Mouse (Mus musculus) stomach, embryonic 15.5 days (tissue): ENCODE measurements around the gene Catsperg1. TPM values are rescaled to one million over a fixed set of nuclear protein-coding genes. Genes with fewer than 3 reads are reported as not detected.

Experiments used
- ATAC-seq: fragments of 200-750 bp; cut with Nextera tagmentation; 2 replicates; pipeline ENCODE4 v1.8.0; 2017; ENCODE audit warnings: low read depth, moderate number of reproducible peaks, moderate TSS enrichment; ENCODE audit not compliant: insufficient read depth, low FRiP score
- H3K27ac ChIP-seq: fragments of 300-500 bp; sonication (generic); 2 replicates; pipeline ENCODE4 v1.5.1; 2015; ENCODE audit warnings: mild to moderate bottlenecking, inconsistent platforms
- H3K27me3 ChIP-seq: fragments of 300-500 bp; sonication (generic); replicated peaks from 2 replicates; pipeline ENCODE4 v1.6.1; 2015; ENCODE audit warnings: inconsistent platforms
- H3K36me3 ChIP-seq: fragments of 300-500 bp; sonication (generic); 2 replicates; pipeline ENCODE4 v1.6.1; 2015; ENCODE audit warnings: inconsistent platforms
- H3K4me1 ChIP-seq: fragments of 300-500 bp; sonication (generic); 2 replicates; pipeline ENCODE4 v1.6.1; 2015; ENCODE audit warnings: inconsistent platforms
- H3K4me2 ChIP-seq: fragments of 300-500 bp; sonication (generic); 2 replicates; pipeline ENCODE4 v1.6.1; 2015; ENCODE audit warnings: mild to moderate bottlenecking, inconsistent platforms
- H3K4me3 ChIP-seq: fragments of 300-500 bp; sonication (generic); replicated peaks from 2 replicates; pipeline ENCODE4 v1.5.1; 2015; ENCODE audit warnings: inconsistent platforms
- H3K9ac ChIP-seq: fragments of 300-500 bp; sonication (generic); 2 replicates; pipeline ENCODE4 v1.6.1; 2015; ENCODE audit warnings: inconsistent platforms
- H3K9me3 ChIP-seq: fragments of 300-500 bp; sonication (generic); 2 replicates; pipeline ENCODE4 v1.6.1; 2016; ENCODE audit warnings: inconsistent platforms
- WGBS: fragments of 180-500 bp; shearing (Covaris S2); methylation state at CpG from one replicate; pipeline ENCODE4 v1.1.7; 2015; 5-methylcytosine and 5-hydroxymethylcytosine counted together
- polyA plus RNA-seq: library from polyadenylated mRNA; unstranded; fragments of >200 nt; fragmentation: Nextera tagmentation; extraction: Ambion mirVana; gene quantifications from 2 replicates; pipeline ENCODE4 v1.2.1, GENCODE M21; 2015

The Catsperg1 gene
- polyA plus RNA-seq, 1 experiment from 2014 or later, result 0.60 TPM

DNA sequence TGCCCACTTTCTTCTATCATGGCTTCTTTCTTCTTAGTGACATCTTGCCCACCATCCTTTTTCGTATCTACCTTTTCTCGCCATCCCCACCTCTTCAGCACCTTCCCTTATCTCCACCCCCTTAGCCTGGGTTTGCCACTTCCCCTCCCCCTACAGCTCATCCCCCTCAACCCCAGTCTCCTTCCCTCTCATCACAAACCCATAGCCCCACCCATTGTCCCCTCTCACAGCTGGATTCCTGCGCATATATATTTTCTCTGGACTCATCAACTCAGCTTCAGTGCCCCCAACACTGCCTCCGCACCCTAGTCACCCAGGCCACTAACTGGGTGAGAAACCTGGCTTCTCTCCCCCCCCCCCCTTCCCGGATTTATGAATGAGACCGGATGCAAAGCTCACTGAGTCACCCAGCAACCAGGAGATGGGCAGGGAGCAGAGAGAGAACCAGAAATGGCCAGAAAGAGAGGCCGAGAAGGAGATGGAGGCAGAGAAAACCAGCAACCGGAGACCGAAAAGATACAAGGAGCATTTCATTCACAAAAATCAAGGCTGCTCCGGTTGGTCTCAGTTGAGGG lies 45.6 kb downstream of the Catsperg1 start:
- peaks cover 29% of the 10 kb centered on the region for H3K27me3 ChIP-seq
- no peaks in the 10 kb centered on the region for H3K9me3 ChIP-seq
- H3K27ac ChIP-seq, result no peak overlapping the region
- 12% methylated on average over 10 of the region's 10 CpGs for WGBS
- ATAC-seq, result no peak
- H3K4me3 ChIP-seq, result peak overlapping the region; percentile 62
- H3K4me1 ChIP-seq, result peaks cover 24% of the 10 kb centered on the region
- no peak overlapping the region for H3K9ac ChIP-seq
- H3K36me3 ChIP-seq, result 0 out of 2 replicates have a peak, but pooled peaks cover 3% of the 10 kb centered on the region
- H3K4me2 ChIP-seq, result peak overlapping the region; percentile 81

DNA sequence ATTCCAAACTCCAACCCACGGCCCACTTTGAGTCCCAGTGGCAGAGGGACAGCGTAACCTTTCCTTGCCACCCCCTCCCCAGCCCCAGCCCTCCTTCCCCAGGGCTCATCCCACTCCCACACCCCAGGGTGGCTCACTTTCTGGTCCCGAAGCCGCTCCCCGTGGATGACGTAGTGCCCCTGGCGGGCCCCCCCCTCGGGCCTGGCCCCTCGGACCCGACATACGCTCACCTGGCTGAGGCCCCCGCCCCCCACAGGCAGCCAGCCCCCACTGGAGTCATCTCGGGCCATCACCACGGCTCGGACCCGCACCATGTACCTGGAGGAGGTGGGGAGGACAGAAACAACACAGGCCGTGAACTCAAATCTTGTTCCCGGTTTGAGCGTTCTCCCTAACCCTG lies 46.2 kb downstream of the Catsperg1 start:
- Histone ChIP-seq H3K4me3 (no peak overlapping the region), H3K27ac (no peak overlapping the region), H3K4me2 (no peak overlapping the region), H3K9ac (no peak overlapping the region), H3K4me1 (peaks cover 24% of the 10 kb centered on the region), H3K9me3 (no peaks in the 10 kb centered on the region), H3K27me3 (peaks cover 24% of the 10 kb centered on the region), H3K36me3 (0 out of 2 replicates have a peak, but pooled peaks cover under 1% of the 10 kb centered on the region)
- WGBS, result 27% methylated on average over 18 of the region's 19 CpGs
- ATAC-seq, result no peak

DNA sequence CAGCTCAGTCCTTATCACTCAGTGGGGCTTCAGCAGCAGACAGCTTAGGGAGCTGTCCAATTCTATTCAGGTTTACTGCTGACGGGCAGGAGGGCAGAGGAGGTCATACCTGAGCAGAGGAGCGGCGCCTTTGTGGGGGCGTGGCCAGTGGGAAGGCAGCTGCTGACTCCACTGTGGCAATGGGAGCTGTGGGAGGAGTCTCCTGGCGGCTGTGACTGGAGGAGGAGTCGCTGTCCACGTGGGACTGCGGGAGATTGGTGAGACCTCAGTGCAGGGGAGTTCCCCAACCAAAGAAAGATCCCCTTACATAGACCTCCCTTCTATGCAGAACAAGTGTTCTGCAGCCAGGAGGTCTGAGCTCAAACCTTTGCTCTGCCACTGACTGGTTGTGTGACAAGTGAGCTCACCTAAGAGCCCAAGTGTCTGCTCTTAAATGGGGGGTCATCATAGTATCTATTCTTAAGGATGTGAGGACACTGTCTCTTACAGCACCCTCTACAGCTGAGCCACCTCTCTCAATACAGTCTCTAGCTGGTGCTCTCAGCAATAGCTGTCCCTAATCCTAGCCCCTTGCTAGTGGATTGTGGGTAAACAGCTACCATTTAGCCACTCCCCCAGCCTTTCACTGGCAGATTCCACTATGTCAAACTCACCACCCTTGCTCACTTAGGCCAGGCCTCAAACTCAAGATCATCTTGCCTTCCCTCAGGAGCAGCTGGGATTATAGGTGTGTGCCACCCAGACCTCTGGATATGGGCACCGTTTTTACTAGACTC lies 50.9 kb downstream of the Catsperg1 start:
- H3K4me1 ChIP-seq, result 0 out of 2 replicates have a peak, but pooled peaks cover 3% of the 10 kb centered on the region
- no peak overlapping the region for H3K27ac ChIP-seq
- no peaks in the 10 kb centered on the region for H3K36me3 ChIP-seq
- H3K4me2 ChIP-seq, result peak overlapping the region; percentile 9; the same call in 1 of the 2 replicates
- no peak overlapping the region for H3K9ac ChIP-seq
- no peak overlapping the region for H3K4me3 ChIP-seq
- no peaks in the 10 kb centered on the region for H3K9me3 ChIP-seq
- WGBS, result 21% methylated on average over 9 of the region's 9 CpGs
- 0 out of 2 replicates have a peak, but pooled peaks cover 11% of the 10 kb centered on the region for H3K27me3 ChIP-seq
- ATAC-seq, result peak; percentile 76

DNA sequence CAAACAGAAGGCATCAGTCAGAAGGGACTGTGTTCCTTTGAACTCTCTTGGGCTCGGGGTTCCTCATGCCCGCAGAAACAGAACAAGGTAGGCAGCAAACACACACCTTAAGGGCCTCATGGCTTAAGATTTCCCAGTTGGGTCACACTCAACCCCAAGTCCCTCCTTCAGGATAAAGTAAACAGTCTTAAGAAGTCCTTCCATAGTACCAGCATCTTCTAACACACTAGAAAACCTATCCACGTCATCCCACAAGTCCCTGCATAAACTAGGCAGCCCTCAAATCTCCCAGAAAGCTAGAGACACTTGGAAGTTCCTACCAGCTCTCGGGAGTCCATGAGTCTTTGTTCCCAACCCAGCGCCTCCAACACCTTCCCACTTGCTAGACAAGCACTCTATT lies 51.5 kb downstream of the Catsperg1 start:
- Histone ChIP-seq H3K4me3 (no peak overlapping the region), H3K9me3 (no peaks in the 10 kb centered on the region), H3K4me2 (peak overlapping the region; percentile 9; the same call in 1 of the 2 replicates), H3K27me3 (0 out of 2 replicates have a peak, but pooled peaks cover 7% of the 10 kb centered on the region), H3K9ac (no peak overlapping the region), H3K4me1 (0 out of 2 replicates have a peak, but pooled peaks cover 3% of the 10 kb centered on the region), H3K36me3 (no peaks in the 10 kb centered on the region), H3K27ac (no peak overlapping the region)
- ATAC-seq, result no peak
- 65% methylated on average over 5 of the region's 5 CpGs for WGBS

DNA sequence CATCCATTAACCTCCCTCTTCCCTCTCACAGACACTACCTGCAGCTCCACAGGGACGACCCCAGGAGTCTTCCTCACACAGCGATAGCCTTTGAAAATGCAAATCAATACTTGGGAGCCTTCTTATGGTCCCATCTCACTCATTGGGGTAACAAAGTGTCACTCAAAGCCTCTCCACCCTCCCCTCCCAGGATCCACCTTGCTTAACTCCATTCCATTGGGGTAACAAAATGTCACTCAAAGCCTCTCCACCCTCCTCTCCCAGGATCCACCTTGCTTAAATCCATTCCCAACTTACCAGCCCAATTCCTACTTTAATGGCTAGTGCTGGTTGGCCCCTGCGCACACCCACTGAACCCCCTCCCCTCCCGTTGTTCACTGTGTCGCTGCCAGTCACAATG lies 55.6 kb downstream of the Catsperg1 start:
- ATAC-seq, result no peak
- H3K4me3 ChIP-seq, result no peak overlapping the region
- H3K27me3 ChIP-seq, result 0 out of 2 replicates have a peak, but pooled peaks cover 7% of the 10 kb centered on the region
- H3K4me1 ChIP-seq, result peaks cover 9% of the 10 kb centered on the region; the same call in 1 of the 2 replicates
- no peaks in the 10 kb centered on the region for H3K9me3 ChIP-seq
- no peak overlapping the region for H3K4me2 ChIP-seq
- 3% methylated on average over 5 of the region's 5 CpGs for WGBS
- H3K9ac ChIP-seq, result no peak overlapping the region
- H3K36me3 ChIP-seq, result no peaks in the 10 kb centered on the region; the same call in 1 of the 2 replicates
- no peak overlapping the region for H3K27ac ChIP-seq

DNA sequence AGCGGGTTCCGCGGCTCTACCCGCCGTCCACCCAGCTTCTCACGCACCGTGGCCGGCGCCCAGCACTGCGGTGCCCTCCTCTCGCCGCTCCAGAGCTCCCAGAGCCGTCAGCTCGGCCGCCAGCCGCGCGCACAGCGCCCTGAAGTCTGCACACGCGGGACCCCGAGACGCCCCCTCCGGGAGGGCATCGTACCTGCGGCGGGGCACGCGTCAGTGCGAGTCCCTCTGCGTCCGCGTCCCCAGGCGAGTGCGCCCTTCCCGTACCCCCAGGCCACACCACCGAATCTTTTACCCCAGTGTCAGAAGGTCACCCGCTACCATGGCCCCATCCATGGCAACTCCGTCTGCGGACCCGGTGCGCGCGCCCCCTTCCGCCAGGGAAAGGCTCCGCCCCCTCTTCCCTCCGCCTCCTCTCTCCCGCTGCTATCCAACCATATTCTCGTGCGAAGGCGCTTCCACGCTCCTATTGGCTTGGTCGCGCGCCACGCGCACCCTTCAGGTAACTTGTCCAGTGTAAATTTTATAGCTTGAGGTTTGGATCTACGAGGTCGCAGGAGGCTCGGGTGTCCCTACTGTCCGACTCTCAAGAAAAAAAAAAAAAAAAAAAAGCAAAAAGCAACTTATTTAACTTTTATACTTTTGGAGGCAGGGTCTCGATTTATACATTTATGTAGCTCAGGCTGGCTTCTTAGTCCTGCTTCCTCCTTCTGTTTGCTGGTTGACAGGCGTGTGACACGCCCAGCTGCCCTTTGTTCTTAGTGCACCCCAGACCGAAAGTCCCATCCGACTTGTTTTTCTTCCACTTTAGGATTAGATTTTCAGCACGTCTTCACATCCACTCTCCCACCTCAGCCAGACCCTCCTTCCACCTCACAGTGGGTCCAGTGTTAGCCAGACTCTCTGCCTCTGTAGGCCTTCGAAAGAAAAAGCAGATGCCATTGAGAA lies 57.7 kb downstream of the Catsperg1 start, which contains the start of gene Fam98c:
Gene Fam98c (minus strand): TSS at position 397 of the 945 bp plus-strand sequence.
- Histone ChIP-seq H3K9ac (peak within 1 kb of the TSS; percentile 51), H3K27me3 (0 out of 2 replicates have a peak, but pooled peaks cover 7% of the 10 kb centered on the region), H3K27ac (peak within 1 kb of the TSS; percentile 91), H3K4me2 (peak within 1 kb of the TSS; percentile 87), H3K36me3 (no peaks in the 10 kb centered on the region; the same call in 1 of the 2 replicates), H3K4me1 (peaks cover 6% of the 10 kb centered on the region; the same call in 1 of the 2 replicates), H3K4me3 (peak within 1 kb of the TSS; percentile 69), H3K9me3 (no peaks in the 10 kb centered on the region)
- 3% methylated on average over 68 of the region's 68 CpGs for WGBS
- ATAC-seq, result peak; percentile 72

DNA sequence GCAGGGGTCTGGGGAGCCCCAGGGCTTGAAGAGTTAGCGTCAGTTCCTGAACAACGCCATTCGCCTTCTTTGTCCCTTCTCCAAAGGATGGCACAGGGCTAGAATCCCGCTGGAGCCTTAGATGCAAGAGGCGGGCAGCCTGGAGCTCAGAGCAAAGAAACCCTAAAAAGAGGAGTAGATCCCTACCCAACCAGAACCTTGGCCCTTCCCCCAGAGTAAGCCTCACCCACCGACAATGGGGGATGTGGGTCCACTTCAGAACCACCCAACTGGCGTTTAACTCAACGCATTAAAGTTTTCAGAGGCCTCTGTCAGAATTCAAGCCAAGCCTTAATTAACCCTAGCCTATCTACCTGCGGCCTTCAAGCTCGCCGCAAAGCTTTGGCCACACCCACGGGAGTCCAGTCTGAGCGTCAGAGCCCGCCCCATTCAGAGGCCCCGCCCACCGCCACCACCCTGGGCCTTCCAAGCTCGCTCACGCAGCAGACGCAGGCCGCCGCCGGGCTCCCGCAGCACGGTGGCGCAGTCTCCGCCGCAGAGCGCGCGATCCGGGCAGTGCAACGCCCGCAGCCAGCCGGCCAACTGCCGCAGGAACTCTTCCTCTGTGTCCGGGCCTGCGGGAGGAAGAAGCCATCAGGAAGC lies 58.5 kb downstream of the Catsperg1 start:
- H3K36me3 ChIP-seq, result no peaks in the 10 kb centered on the region; the same call in 1 of the 2 replicates
- 7% methylated on average over 37 of the region's 37 CpGs for WGBS

DNA sequence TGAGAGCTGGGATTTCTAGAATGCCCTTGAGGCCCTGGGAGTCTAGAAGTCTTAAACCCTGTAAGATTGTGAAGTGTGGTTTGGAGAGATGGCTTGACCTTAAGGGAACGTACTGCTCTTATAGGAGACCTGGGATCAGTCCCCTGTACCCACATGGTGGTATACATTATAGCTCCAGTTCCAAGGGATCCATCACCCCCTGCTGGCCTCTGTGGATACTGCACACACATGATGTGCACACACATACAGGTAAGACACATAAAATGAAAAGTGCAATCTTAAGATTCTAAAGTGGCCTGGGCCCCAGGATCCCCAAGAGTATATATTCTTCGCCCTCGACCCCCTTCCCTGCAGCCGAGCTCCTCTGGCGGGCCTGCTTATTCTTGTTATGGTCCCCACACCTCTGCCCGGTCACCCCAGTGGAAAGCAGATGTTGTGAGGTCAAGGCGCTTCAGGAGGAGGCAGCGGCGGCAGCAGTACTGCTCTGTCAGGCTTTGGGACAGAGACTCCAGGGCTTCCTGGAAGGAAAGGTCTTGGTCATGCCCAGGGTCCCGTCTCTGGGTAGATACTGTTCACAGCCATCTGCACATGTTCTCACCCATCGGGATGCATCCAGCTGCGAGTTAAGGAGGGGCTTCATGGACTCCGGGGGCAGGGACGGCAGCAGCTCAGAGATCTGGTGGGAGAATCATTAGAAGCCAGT lies 59.7 kb downstream of the Catsperg1 start:
- H3K9me3 ChIP-seq, result no peaks in the 10 kb centered on the region
- ATAC-seq, result no peak
- H3K27me3 ChIP-seq, result 0 out of 2 replicates have a peak, but pooled peaks cover 7% of the 10 kb centered on the region
- no peaks in the 10 kb centered on the region; the same call in 1 of the 2 replicates for H3K36me3 ChIP-seq
- no peak overlapping the region for H3K4me3 ChIP-seq
- 93% methylated on average over 14 of the region's 14 CpGs for WGBS
- no peak overlapping the region for H3K9ac ChIP-seq
- H3K4me2 ChIP-seq, result no peak overlapping the region
- peaks cover 6% of the 10 kb centered on the region; the same call in 1 of the 2 replicates for H3K4me1 ChIP-seq
- H3K27ac ChIP-seq, result no peak overlapping the region

More for the DNA sequence above, 58.5 kb downstream of the Catsperg1 start:
- H3K4me3 ChIP-seq, result peak overlapping the region; percentile 69
- peak overlapping the region; percentile 91 for H3K27ac ChIP-seq
- H3K9ac ChIP-seq, result peak overlapping the region; percentile 51
- no peaks in the 10 kb centered on the region for H3K9me3 ChIP-seq
- H3K27me3 ChIP-seq, result 0 out of 2 replicates have a peak, but pooled peaks cover 7% of the 10 kb centered on the region
- peak overlapping the region; percentile 87 for H3K4me2 ChIP-seq
- peaks cover 6% of the 10 kb centered on the region; the same call in 1 of the 2 replicates for H3K4me1 ChIP-seq
- peak; percentile 81 for ATAC-seq

DNA sequence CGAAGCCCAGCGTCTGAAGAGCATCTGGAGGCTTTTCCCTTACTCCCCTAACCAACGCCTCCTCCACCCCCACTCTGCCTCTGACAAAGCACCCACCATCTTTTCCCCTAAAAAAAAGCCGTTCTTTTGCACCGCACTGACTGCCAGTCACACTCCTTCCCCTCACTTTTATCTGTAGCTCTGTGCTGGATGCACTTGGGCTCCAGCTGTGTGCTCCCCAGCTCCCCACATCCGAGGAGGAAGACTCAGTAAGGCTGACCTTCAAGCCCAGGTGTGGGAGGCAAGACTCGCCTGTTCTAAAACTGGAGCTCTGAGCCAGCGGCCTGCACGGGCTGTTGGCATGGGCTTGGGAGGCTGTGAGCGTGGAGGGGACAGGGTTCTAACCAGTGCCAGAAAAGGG lies 62.3 kb downstream of the Catsperg1 start:
- H3K4me1 ChIP-seq, result peaks cover 5% of the 10 kb centered on the region; the same call in 1 of the 2 replicates
- ATAC-seq, result no peak
- H3K4me2 ChIP-seq, result no peak overlapping the region
- no peak overlapping the region for H3K9ac ChIP-seq
- H3K4me3 ChIP-seq, result no peak overlapping the region
- no peaks in the 10 kb centered on the region for H3K9me3 ChIP-seq
- no peak overlapping the region for H3K27ac ChIP-seq
- 59% methylated on average over 10 of the region's 10 CpGs for WGBS
- H3K27me3 ChIP-seq, result no peaks in the 10 kb centered on the region
- H3K36me3 ChIP-seq, result no peaks in the 10 kb centered on the region; the same call in 1 of the 2 replicates

DNA sequence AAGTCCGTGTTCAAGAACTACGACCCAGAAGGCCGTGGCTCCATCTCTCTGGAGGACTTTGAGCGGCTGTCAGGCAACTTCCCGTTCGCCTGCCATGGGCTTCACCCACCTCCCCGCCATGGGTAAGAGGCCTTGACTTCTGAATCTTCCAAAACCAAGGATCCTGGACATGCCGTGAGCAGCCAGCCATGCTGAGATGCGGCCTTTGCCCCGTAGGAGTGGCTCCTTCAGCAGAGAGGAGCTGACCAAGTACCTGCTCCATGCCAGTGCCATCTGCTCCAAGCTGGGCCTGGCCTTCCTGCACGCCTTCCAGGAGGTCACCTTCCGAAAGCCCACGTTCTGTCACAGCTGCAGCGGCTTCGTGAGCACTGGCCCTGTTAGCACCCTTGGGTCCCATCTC lies 65.1 kb downstream of the Catsperg1 start:
- Histone ChIP-seq H3K36me3 (no peaks in the 10 kb centered on the region), H3K4me3 (no peak overlapping the region), H3K27me3 (no peaks in the 10 kb centered on the region), H3K27ac (no peak overlapping the region), H3K4me1 (no peaks in the 10 kb centered on the region), H3K4me2 (no peak overlapping the region), H3K9me3 (no peaks in the 10 kb centered on the region), H3K9ac (no peak overlapping the region)
- no peak for ATAC-seq
- WGBS, result 90% methylated on average over 15 of the region's 15 CpGs
